Mouse (Mus musculus) CH12.LX (cell line): ENCODE results near the gene Dcp1b.

Experiments
- MAX ChIP-seq: IDR thresholded peaks from 2 replicates; pipeline ENCODE4 v1.6.1; 2011; ENCODE audit warnings: low read length, improper control_type of control experiment
- POLR2A ChIP-seq: IDR thresholded peaks from 2 replicates; pipeline ENCODE4 v1.6.1; 2011; ENCODE audit warnings: low read depth, mild to moderate bottlenecking, improper control_type of control experiment, low read length

DNA sequence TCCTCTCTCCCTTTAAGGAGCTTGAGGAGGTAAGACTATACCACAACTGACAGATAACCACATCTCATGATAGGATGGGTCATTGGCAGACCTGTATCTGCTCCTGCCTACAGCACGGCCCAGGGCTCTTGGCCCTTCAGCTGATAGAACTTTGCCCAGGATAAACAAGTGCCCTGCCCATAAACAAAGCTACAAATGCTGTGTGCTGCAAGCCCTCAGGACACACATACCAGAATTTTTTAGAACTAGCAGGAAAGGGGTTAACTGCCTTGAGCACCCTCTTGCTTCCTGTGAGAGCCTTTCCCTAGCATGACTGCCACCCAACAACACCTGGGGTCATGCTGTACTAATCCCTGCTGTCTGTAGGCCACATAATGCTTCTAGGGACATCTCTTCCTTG lies 47.0 kb upstream of the Dcp1b start:
- TF ChIP-seq POLR2A (no peak), MAX (no peak)
